Mouse (Mus musculus): ENCODE results near the gene Dupd1.

DNA sequence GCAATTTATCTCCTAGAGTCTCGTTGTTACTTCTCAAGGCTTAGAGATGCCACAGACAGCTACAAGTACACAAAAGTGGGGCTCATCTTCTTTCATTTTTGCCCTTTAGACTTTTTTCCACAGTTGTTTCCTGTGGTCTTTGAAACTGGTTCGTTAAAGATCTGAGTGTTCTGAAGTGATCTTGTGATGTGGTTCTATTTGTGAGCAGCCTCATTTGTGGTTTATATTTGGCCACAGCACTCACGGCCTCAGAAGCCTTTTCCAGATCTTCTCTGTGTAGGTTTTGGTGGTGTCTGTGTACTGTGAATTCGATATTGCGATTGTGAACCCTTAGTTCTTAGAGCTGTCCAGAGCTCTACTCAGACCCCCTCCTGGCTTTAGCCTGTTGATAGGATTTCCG lies 77.8 kb downstream of the Dupd1 start:
- TF ChIP-seq CTCF (IDR thresholded peaks at IDR 0.05; ENCODE audit: borderline replicate concordance, control insufficient read depth, extremely low read depth, insufficient read depth, low read length, poor library complexity): no peak
- TF ChIP-seq POLR2A (IDR thresholded peaks at IDR 0.05; ENCODE audit: control insufficient read depth, extremely low read depth, insufficient read depth, low read length, poor library complexity): no peak

Measured in thymus, adult 2 months (tissue).